Mouse (Mus musculus) forebrain, embryonic 16.5 days (tissue): ENCODE measurements around the gene Tnfrsf11a. TPM values are rescaled to one million over a fixed set of nuclear protein-coding genes. Genes with fewer than 3 reads are reported as not detected.

Source experiments
- ATAC-seq: fragments of 200-750 bp; cut with Nextera tagmentation; 2 replicates; pipeline ENCODE4 v1.8.0; 2017; ENCODE audit warnings: mild to moderate bottlenecking, moderate library complexity
- H3K27ac ChIP-seq: fragments of 300-500 bp; sonication (generic); 2 replicates; pipeline ENCODE4 v1.5.1; 2014; ENCODE audit warnings: low read length, control low read depth
- H3K27me3 ChIP-seq: fragments of 300-500 bp; sonication (generic); replicated peaks from 2 replicates; pipeline ENCODE4 v1.6.1; 2014; ENCODE audit warnings: low read length; ENCODE audit not compliant: control insufficient read depth, insufficient read depth
- H3K36me3 ChIP-seq: fragments of 300-500 bp; sonication (generic); 2 replicates; pipeline ENCODE4 v1.6.1; 2014; ENCODE audit not compliant: control insufficient read depth, insufficient read depth
- H3K4me1 ChIP-seq: fragments of 300-500 bp; sonication (generic); replicated peaks from 2 replicates; pipeline ENCODE4 v1.6.1; 2014; ENCODE audit warnings: low read length; ENCODE audit not compliant: control insufficient read depth, insufficient read depth
- H3K4me2 ChIP-seq: fragments of 300-500 bp; sonication (generic); 2 replicates; pipeline ENCODE4 v1.6.1; 2014; ENCODE audit warnings: mild to moderate bottlenecking, low read length, control low read depth
- H3K4me3 ChIP-seq: fragments of 300-500 bp; sonication (generic); replicated peaks from 2 replicates; pipeline ENCODE4 v1.5.1; 2014; ENCODE audit warnings: mild to moderate bottlenecking, low read length, control low read depth
- H3K9ac ChIP-seq: fragments of 300-500 bp; sonication (generic); replicated peaks from 2 replicates; pipeline ENCODE4 v1.6.1; 2014; ENCODE audit warnings: low read depth, low read length, control low read depth
- H3K9me3 ChIP-seq: fragments of 300-500 bp; sonication (generic); 2 replicates; pipeline ENCODE4 v1.6.1; 2016; ENCODE audit warnings: low read length; ENCODE audit not compliant: control insufficient read depth
- WGBS: fragments of 180-500 bp; shearing (Covaris S2); extraction: QIAGEN DNeasy Blood & Tissue Kit; methylation state at CpG from one replicate; pipeline ENCODE4 v1.1.7; 2014; 5-methylcytosine and 5-hydroxymethylcytosine counted together
- polyA plus RNA-seq: library from polyadenylated mRNA; unstranded; fragments of >200 nt; fragmentation: Nextera tagmentation; extraction: Ambion mirVana; gene quantifications from 2 replicates; pipeline ENCODE4 v1.2.1, GENCODE M21; 2015

Tnfrsf11a gene
- polyA plus RNA-seq, 1 experiment from 2014 or later = 0.18 TPM

- no peaks in the 10 kb centered on the region for H3K27me3 ChIP-seq
- no peak for ATAC-seq
- WGBS = 79% methylated on average over 3 of the region's 3 CpGs
Measured at GRCm38 (mm10) chr1:105815736-105816135, 35.2 kb downstream of the Tnfrsf11a start.

GRCm38 (mm10) chr1:105819031-105819430, 38.5 kb downstream of the Tnfrsf11a start:
- Histone ChIP-seq H3K36me3 (no peaks in the 10 kb centered on the region), H3K9me3 (no peaks in the 10 kb centered on the region), H3K4me1 (no peaks in the 10 kb centered on the region), H3K9ac (no peak overlapping the region), H3K27ac (no peak overlapping the region), H3K4me3 (no peak overlapping the region), H3K27me3 (no peaks in the 10 kb centered on the region), H3K4me2 (no peak overlapping the region)
- 48% methylated on average over 6 of the region's 6 CpGs for WGBS
- no peak for ATAC-seq

More at GRCm38 (mm10) chr1:105815736-105816135, 35.2 kb downstream of the Tnfrsf11a start:
- H3K4me2 ChIP-seq = no peak overlapping the region
- no peaks in the 10 kb centered on the region for H3K4me1 ChIP-seq
- no peaks in the 10 kb centered on the region for H3K36me3 ChIP-seq
- no peaks in the 10 kb centered on the region for H3K9me3 ChIP-seq
- no peak overlapping the region for H3K9ac ChIP-seq
- H3K4me3 ChIP-seq = no peak overlapping the region
- no peak overlapping the region for H3K27ac ChIP-seq

- Histone ChIP-seq H3K36me3 (no peaks in the 10 kb centered on the region), H3K9me3 (no peaks in the 10 kb centered on the region), H3K9ac (no peak overlapping the region), H3K4me2 (no peak overlapping the region), H3K4me1 (no peaks in the 10 kb centered on the region), H3K27ac (no peak overlapping the region), H3K4me3 (no peak overlapping the region), H3K27me3 (no peaks in the 10 kb centered on the region)
- 78% methylated on average over 7 of the region's 7 CpGs for WGBS
- ATAC-seq = no peak
Measured at GRCm38 (mm10) chr1:105819740-105820139, 39.2 kb downstream of the Tnfrsf11a start.

- no peak for ATAC-seq
- Histone ChIP-seq H3K4me3 (no peak overlapping the region), H3K4me2 (no peak overlapping the region), H3K9me3 (no peaks in the 10 kb centered on the region), H3K9ac (no peak overlapping the region), H3K4me1 (no peaks in the 10 kb centered on the region; the same call in 1 of the 2 replicates), H3K36me3 (no peaks in the 10 kb centered on the region), H3K27ac (no peak overlapping the region), H3K27me3 (no peaks in the 10 kb centered on the region)
- WGBS = 95% methylated on average over 4 of the region's 4 CpGs
Measured at GRCm38 (mm10) chr1:105824356-105824755, 43.8 kb downstream of the Tnfrsf11a start.

- Histone ChIP-seq H3K4me1 (no peaks in the 10 kb centered on the region; the same call in 1 of the 2 replicates), H3K9ac (no peak overlapping the region), H3K36me3 (no peaks in the 10 kb centered on the region), H3K27ac (no peak overlapping the region), H3K27me3 (no peaks in the 10 kb centered on the region), H3K9me3 (no peaks in the 10 kb centered on the region), H3K4me2 (no peak overlapping the region), H3K4me3 (no peak overlapping the region)
- no peak for ATAC-seq
- 82% methylated on average over 4 of the region's 4 CpGs for WGBS
Measured at GRCm38 (mm10) chr1:105824980-105825379, 44.5 kb downstream of the Tnfrsf11a start.

GRCm38 (mm10) chr1:105827374-105827773, 46.9 kb downstream of the Tnfrsf11a start:
- no peak overlapping the region for H3K4me3 ChIP-seq
- no peak for ATAC-seq
- H3K9me3 ChIP-seq = no peaks in the 10 kb centered on the region
- no peaks in the 10 kb centered on the region for H3K27me3 ChIP-seq
- H3K4me2 ChIP-seq = no peak overlapping the region
- 81% methylated on average over 7 of the region's 7 CpGs for WGBS
- no peak overlapping the region for H3K27ac ChIP-seq
- no peaks in the 10 kb centered on the region for H3K36me3 ChIP-seq
- H3K4me1 ChIP-seq = no peaks in the 10 kb centered on the region; the same call in 1 of the 2 replicates
- H3K9ac ChIP-seq = no peak overlapping the region

- no peaks in the 10 kb centered on the region for H3K36me3 ChIP-seq
- no peak overlapping the region for H3K4me3 ChIP-seq
- no peaks in the 10 kb centered on the region for H3K27me3 ChIP-seq
- 95% methylated on average over 8 of the region's 8 CpGs for WGBS
- no peak overlapping the region for H3K4me2 ChIP-seq
- H3K27ac ChIP-seq = no peak overlapping the region
- no peaks in the 10 kb centered on the region; the same call in 1 of the 2 replicates for H3K4me1 ChIP-seq
- no peak for ATAC-seq
- H3K9ac ChIP-seq = no peak overlapping the region
- no peaks in the 10 kb centered on the region for H3K9me3 ChIP-seq
Measured at GRCm38 (mm10) chr1:105827786-105828345, 47.3 kb downstream of the Tnfrsf11a start.

GRCm38 (mm10) chr1:105829171-105829570, 48.7 kb downstream of the Tnfrsf11a start:
- H3K9ac ChIP-seq = no peak overlapping the region
- WGBS = 58% methylated on average over 5 of the region's 5 CpGs
- H3K4me1 ChIP-seq = no peaks in the 10 kb centered on the region; the same call in 1 of the 2 replicates
- no peak for ATAC-seq
- H3K36me3 ChIP-seq = no peaks in the 10 kb centered on the region
- no peak overlapping the region for H3K4me3 ChIP-seq
- no peaks in the 10 kb centered on the region for H3K27me3 ChIP-seq
- no peaks in the 10 kb centered on the region for H3K9me3 ChIP-seq
- H3K27ac ChIP-seq = no peak overlapping the region
- H3K4me2 ChIP-seq = no peak overlapping the region

GRCm38 (mm10) chr1:105832784-105833183, 52.3 kb downstream of the Tnfrsf11a start:
- no peak overlapping the region for H3K4me3 ChIP-seq
- H3K4me2 ChIP-seq = no peak overlapping the region
- no peaks in the 10 kb centered on the region for H3K36me3 ChIP-seq
- no peaks in the 10 kb centered on the region for H3K9me3 ChIP-seq
- no peaks in the 10 kb centered on the region for H3K27me3 ChIP-seq
- no peak for ATAC-seq
- H3K27ac ChIP-seq = no peak overlapping the region
- 92% methylated on average over 1 of the region's 1 CpGs for WGBS
- H3K4me1 ChIP-seq = no peaks in the 10 kb centered on the region; the same call in 1 of the 2 replicates
- H3K9ac ChIP-seq = no peak overlapping the region

- peak; percentile 74 for ATAC-seq
- peak overlapping the region; percentile 47; the same call in 1 of the 2 replicates for H3K27ac ChIP-seq
- WGBS = 8% methylated on average over 10 of the region's 10 CpGs
Measured at GRCm38 (mm10) chr1:105842950-105843349, 62.4 kb downstream of the Tnfrsf11a start.

More at GRCm38 (mm10) chr1:105842950-105843349, 62.4 kb downstream of the Tnfrsf11a start:
- no peaks in the 10 kb centered on the region for H3K36me3 ChIP-seq
- H3K4me2 ChIP-seq = peak overlapping the region; percentile 70
- H3K4me1 ChIP-seq = peaks cover 18% of the 10 kb centered on the region
- peak overlapping the region; percentile 20 for H3K9ac ChIP-seq
- H3K27me3 ChIP-seq = no peaks in the 10 kb centered on the region
- H3K4me3 ChIP-seq = peak overlapping the region; percentile 25
- H3K9me3 ChIP-seq = no peaks in the 10 kb centered on the region
